Mouse (Mus musculus): ENCODE results near the gene Sorcs2. TPM values are rescaled to one million over a fixed set of nuclear protein-coding genes. Genes with fewer than 3 reads are reported as not detected.

The Sorcs2 gene
- polyA plus RNA-seq, 1 experiment from 2014 or later: 16.9 TPM

DNA sequence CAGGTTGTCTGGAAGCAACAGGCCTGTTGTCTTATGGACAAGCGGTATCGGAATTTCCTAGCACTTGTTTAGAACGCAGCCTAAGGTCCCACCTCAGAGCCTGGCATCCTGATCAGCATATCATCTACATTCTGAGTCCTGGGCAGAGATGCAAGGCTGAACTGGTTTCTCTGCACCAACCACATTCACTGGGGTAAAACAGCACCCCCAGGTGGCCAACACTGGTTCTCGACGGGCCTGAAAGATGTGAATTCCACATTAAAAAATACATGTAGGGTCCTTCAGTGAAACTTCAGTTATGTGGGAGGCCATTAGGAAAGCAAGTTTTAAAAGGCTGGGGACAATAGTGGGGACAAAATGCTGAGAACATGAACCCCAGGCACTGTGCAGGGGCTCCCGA lies 174.2 kb downstream of the Sorcs2 start:
- Histone ChIP-seq H3K4me2 (no peak overlapping the region), H3K27me3 (no peaks in the 10 kb centered on the region), H3K36me3 (no peaks in the 10 kb centered on the region), H3K9me3 (no peaks in the 10 kb centered on the region), H3K4me1 (replicated peaks) (peaks cover 29% of the 10 kb centered on the region), H3K9ac (replicated peaks) (0 out of 2 replicates have a peak overlapping the region, but pooled peaks have one; percentile 27), H3K27ac (no peak overlapping the region), H3K4me3 (replicated peaks) (no peak overlapping the region)
- 61% methylated on average over 6 of the region's 6 CpGs for WGBS
- no peak for ATAC-seq (ENCODE audit: insufficient number of reproducible peaks, insufficient read depth, low FRiP score, low TSS enrichment, low read depth)

DNA sequence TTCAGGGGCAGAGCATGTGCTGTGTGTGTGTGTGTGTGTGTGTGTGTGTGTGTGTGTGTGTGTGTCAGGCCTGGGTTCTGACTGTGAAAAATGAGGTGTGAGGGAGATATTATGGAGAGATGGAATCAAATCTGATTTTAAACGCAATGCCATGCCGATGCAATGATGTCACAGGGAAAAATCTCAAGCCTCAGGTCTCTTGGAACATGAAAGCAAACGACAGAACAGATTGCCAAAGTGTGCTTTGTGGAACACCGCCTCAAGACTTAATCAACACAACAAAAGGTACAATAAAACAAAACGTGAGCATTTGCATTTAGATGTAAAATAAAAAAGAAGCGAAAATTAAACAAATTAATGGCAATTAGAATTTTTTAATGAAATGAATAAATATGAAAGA lies 177.3 kb downstream of the Sorcs2 start:
- Histone ChIP-seq H3K36me3 (no peaks in the 10 kb centered on the region), H3K4me1 (replicated peaks) (peaks cover 12% of the 10 kb centered on the region), H3K9me3 (peaks cover 6% of the 10 kb centered on the region; the same call in 1 of the 2 replicates), H3K27me3 (no peaks in the 10 kb centered on the region), H3K4me3 (replicated peaks) (no peak overlapping the region), H3K27ac (no peak overlapping the region), H3K4me2 (no peak overlapping the region), H3K9ac (replicated peaks) (no peak overlapping the region)
- ATAC-seq (ENCODE audit: insufficient number of reproducible peaks, insufficient read depth, low FRiP score, low TSS enrichment, low read depth): no peak
- WGBS: 69% methylated on average over 6 of the region's 6 CpGs

DNA sequence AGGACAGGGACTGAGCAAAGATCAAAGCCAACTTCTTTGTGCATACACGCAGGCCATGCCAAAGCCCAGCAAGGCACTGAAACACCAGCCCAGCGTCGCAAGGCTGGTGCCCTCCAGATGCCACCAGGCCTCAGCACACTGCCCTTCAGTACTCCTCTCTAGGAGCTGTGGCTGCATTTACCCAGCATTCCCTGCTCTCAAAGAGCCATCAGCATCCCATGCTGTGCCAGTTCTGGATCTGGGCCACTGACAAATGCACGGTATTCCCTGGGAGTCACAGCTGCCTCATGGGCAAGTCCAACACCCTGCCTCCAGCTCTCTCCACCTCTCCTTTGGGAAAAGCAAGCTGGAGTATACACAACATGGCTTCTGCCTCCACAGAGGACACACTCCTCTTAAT lies 177.8 kb downstream of the Sorcs2 start:
- Histone ChIP-seq H3K27ac (no peak overlapping the region), H3K4me3 (replicated peaks) (no peak overlapping the region), H3K36me3 (no peaks in the 10 kb centered on the region), H3K9ac (replicated peaks) (no peak overlapping the region), H3K4me1 (replicated peaks) (0 out of 2 replicates have a peak, but pooled peaks cover 7% of the 10 kb centered on the region), H3K27me3 (no peaks in the 10 kb centered on the region), H3K4me2 (no peak overlapping the region), H3K9me3 (peaks cover 6% of the 10 kb centered on the region; the same call in 1 of the 2 replicates)
- ATAC-seq (ENCODE audit: insufficient number of reproducible peaks, insufficient read depth, low FRiP score, low TSS enrichment, low read depth): no peak
- WGBS: 88% methylated on average over 4 of the region's 4 CpGs

DNA sequence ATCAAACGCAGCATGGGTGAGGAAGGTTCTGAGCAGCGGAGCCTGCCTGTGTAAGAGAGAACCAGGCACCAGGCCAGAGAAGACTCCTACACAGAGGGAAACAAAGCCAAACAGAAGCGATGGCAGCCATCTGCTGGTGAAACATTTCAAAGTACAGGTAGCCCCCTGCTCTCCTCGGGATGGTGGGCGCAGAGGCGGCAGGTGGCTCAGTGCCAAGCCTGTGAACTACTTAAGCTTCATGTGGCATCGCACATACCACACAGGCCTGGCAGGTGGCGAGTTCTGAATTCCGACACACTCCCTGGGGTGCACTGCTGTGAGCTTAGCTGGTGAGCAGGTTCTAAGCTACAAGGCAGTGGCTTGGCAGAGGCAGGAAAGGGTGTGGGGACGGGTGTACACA lies 184.6 kb downstream of the Sorcs2 start:
- Histone ChIP-seq H3K9me3 (peaks cover 16% of the 10 kb centered on the region), H3K36me3 (no peaks in the 10 kb centered on the region), H3K27me3 (no peaks in the 10 kb centered on the region), H3K27ac (no peak overlapping the region), H3K9ac (replicated peaks) (no peak overlapping the region), H3K4me3 (replicated peaks) (no peak overlapping the region), H3K4me2 (no peak overlapping the region), H3K4me1 (replicated peaks) (0 out of 2 replicates have a peak, but pooled peaks cover 2% of the 10 kb centered on the region)
- 82% methylated on average over 10 of the region's 10 CpGs for WGBS
- ATAC-seq (ENCODE audit: insufficient number of reproducible peaks, insufficient read depth, low FRiP score, low TSS enrichment, low read depth): no peak

DNA sequence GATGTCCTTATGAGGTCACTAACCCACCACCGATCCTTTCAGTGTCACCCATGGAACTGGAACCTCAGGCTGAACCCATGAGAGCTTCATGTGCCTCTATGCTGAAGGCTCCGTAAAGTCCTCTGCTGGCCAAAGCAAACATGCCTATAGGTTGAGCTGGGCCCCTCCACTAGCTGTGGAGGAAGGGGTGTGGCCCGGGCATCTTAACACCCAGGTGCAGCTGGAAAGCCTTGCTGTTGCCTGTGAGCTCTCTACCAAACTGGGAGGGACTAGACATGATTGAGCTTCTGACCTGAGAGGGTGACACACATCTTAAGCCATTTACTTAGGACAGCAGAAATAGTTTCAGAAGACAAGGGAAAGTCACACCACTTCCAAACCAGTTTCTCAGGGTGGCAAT lies 189.1 kb downstream of the Sorcs2 start:
- 0 out of 2 replicates have a peak, but pooled peaks cover 2% of the 10 kb centered on the region for H3K4me1 ChIP-seq (replicated peaks)
- no peak overlapping the region for H3K4me2 ChIP-seq
- H3K27ac ChIP-seq: no peak overlapping the region
- ATAC-seq (ENCODE audit: insufficient number of reproducible peaks, insufficient read depth, low FRiP score, low TSS enrichment, low read depth): no peak
- no peak overlapping the region for H3K4me3 ChIP-seq (replicated peaks)
- 82% methylated on average over 3 of the region's 3 CpGs for WGBS
- peaks cover under 1% of the 10 kb centered on the region; the same call in 1 of the 2 replicates for H3K9me3 ChIP-seq
- no peaks in the 10 kb centered on the region for H3K36me3 ChIP-seq
- H3K27me3 ChIP-seq: no peaks in the 10 kb centered on the region
- H3K9ac ChIP-seq (replicated peaks): no peak overlapping the region

DNA sequence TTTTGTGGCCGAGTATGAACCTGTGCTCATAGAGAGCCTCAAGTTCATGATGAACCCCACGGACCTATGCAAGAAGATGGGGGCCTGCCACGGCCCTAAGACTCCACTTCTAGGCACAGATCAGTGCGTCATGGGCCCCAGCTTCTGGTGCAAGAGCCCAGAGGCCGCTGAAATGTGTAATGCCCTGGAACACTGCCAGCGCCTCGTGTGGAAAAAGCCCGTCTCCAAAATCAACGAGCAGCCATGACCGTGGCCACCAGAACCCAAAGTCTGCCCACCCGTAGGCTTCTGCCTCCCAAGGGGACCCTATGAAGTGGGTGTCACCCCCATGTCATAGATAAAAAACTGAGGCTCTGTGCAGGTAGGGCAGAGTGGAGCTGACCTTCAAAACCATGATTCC lies 192.5 kb downstream of the Sorcs2 start:
- no peak overlapping the region for H3K4me2 ChIP-seq
- no peak for ATAC-seq (ENCODE audit: insufficient number of reproducible peaks, insufficient read depth, low FRiP score, low TSS enrichment, low read depth)
- H3K4me3 ChIP-seq (replicated peaks): no peak overlapping the region
- WGBS: 83% methylated on average over 11 of the region's 11 CpGs
- H3K36me3 ChIP-seq: no peaks in the 10 kb centered on the region
- H3K27ac ChIP-seq: no peak overlapping the region
- no peaks in the 10 kb centered on the region for H3K4me1 ChIP-seq (replicated peaks)
- H3K27me3 ChIP-seq: no peaks in the 10 kb centered on the region
- H3K9me3 ChIP-seq: no peaks in the 10 kb centered on the region
- no peak overlapping the region for H3K9ac ChIP-seq (replicated peaks)

DNA sequence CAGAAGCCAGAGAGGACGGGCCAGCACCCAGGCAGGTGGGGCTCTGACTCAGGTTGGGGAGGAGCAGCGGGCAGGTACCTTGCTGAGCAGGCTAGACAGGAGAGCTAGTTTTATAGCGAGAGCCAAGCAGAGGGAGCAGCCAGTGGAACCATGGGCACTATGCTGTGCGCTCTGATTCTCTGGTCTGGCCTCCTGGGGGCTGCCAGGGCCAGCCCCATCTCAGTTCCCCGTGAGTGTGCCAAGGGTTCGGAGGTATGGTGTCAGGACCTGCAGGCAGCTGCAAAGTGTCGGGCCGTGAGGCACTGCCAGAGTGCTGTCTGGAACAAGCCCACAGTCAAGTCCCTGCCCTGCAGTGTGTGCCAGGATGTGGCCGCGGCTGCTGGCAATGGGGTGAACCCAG lies 194.0 kb downstream of the Sorcs2 start, which contains the start of gene Psapl1:
Gene Psapl1, plus strand, starts transcription at position 106 of the 400 bp plus-strand sequence.
- Histone ChIP-seq H3K4me3 (replicated peaks) (no peak within 1 kb of the TSS), H3K36me3 (no peaks in the 10 kb centered on the region), H3K27me3 (no peaks in the 10 kb centered on the region), H3K9me3 (no peaks in the 10 kb centered on the region), H3K9ac (replicated peaks) (no peak within 1 kb of the TSS), H3K4me1 (replicated peaks) (no peaks in the 10 kb centered on the region), H3K27ac (no peak within 1 kb of the TSS), H3K4me2 (no peak within 1 kb of the TSS)
- no peak for ATAC-seq (ENCODE audit: insufficient number of reproducible peaks, insufficient read depth, low FRiP score, low TSS enrichment, low read depth)
- 84% methylated on average over 10 of the region's 10 CpGs for WGBS

DNA sequence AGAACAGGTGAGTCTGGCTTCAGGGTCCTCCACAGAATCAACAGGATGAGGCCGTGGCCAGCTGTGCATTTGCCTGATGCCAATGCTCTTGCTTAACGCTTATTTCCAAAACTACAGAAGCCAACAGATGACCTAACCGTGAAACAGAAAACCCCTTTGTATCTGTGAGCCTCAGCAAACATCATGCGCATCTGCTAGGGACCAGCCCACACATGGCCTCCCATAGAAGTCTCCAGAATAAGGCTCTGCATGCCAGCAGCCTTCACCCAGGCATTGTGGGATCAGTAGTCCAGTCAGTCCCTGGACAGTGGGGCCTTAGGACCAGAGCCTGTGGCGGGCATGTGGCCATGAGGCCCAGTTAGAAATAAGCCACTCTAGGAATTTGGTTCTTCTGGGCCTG lies 194.5 kb downstream of the Sorcs2 start:
- 90% methylated on average over 5 of the region's 5 CpGs for WGBS
- H3K27me3 ChIP-seq: no peaks in the 10 kb centered on the region
- no peaks in the 10 kb centered on the region for H3K9me3 ChIP-seq
- H3K27ac ChIP-seq: no peak overlapping the region
- no peaks in the 10 kb centered on the region for H3K36me3 ChIP-seq
- no peak overlapping the region for H3K9ac ChIP-seq (replicated peaks)
- no peaks in the 10 kb centered on the region for H3K4me1 ChIP-seq (replicated peaks)
- no peak for ATAC-seq (ENCODE audit: insufficient number of reproducible peaks, insufficient read depth, low FRiP score, low TSS enrichment, low read depth)
- H3K4me2 ChIP-seq: no peak overlapping the region
- no peak overlapping the region for H3K4me3 ChIP-seq (replicated peaks)

DNA sequence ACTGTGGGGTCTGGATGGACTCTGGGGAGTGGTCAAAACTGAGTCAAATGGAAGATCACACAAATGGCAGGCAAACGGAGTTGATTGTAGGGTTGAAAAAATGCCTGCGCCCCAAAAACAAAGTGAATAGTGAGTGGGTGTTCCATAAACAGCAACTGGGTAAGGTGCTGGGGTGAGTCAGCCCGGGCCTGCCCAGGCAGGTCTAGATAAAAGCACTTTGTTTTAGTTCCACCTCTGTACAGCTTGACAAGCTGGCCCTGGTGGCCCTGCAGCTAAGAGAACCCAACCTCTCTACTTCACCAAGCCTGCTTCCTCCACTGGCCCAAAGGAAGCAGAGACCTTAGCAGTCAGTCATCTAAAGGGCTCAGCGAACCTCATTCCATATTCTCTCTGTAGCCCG lies 195.2 kb downstream of the Sorcs2 start:
- 78% methylated on average over 5 of the region's 5 CpGs for WGBS
- ATAC-seq (ENCODE audit: insufficient number of reproducible peaks, insufficient read depth, low FRiP score, low TSS enrichment, low read depth): no peak

DNA sequence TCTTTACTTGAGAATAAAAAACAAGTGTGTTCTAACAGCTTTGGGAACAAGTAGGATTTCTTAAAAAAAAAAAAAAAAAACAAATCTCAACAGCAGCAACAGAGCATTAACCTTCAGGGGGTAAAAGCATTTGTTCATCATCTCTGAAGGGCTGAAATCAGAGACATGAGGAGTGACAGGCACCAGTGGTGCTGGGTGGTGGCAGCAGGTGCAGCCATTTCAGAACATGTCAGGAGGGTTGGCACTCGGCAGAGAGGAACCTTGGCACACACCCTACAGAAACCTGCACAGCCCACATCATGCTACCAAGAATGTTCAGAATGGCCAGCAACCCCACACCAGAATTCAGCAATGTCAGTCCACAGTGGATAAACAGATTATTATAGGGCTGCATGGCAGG lies 198.4 kb downstream of the Sorcs2 start:
- H3K4me3 ChIP-seq (replicated peaks): no peak overlapping the region
- ATAC-seq (ENCODE audit: insufficient number of reproducible peaks, insufficient read depth, low FRiP score, low TSS enrichment, low read depth): no peak
- no peak overlapping the region for H3K27ac ChIP-seq
- no peaks in the 10 kb centered on the region for H3K4me1 ChIP-seq (replicated peaks)
- H3K36me3 ChIP-seq: no peaks in the 10 kb centered on the region
- WGBS: 81% methylated on average over 1 of the region's 1 CpGs
- H3K4me2 ChIP-seq: no peak overlapping the region
- no peak overlapping the region for H3K9ac ChIP-seq (replicated peaks)
- H3K27me3 ChIP-seq: no peaks in the 10 kb centered on the region
- H3K9me3 ChIP-seq: no peaks in the 10 kb centered on the region

More for the DNA sequence above, 195.2 kb downstream of the Sorcs2 start:
- no peaks in the 10 kb centered on the region for H3K9me3 ChIP-seq
- no peaks in the 10 kb centered on the region for H3K4me1 ChIP-seq (replicated peaks)
- H3K27me3 ChIP-seq: no peaks in the 10 kb centered on the region
- H3K9ac ChIP-seq (replicated peaks): no peak overlapping the region
- H3K36me3 ChIP-seq: no peaks in the 10 kb centered on the region
- no peak overlapping the region for H3K4me2 ChIP-seq
- no peak overlapping the region for H3K4me3 ChIP-seq (replicated peaks)
- no peak overlapping the region for H3K27ac ChIP-seq

DNA sequence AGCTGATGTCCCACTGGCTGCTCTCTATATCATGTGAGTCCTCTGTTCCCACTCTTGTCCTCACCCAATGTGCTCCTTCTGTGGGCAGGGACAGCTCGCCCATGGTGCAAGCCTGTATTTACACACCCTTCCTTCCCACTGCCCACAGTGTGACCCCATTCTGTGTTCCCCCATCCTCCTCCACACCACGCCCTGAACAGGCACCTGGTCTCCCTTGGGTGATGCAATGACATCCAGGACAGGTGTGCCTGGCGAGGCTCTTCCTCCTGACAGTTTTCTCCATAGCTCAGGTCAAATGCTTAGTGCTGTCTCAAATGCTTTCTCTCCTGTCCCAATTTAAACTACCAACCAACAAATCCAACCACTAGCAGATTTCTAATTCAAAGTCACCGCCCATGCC lies 202.5 kb downstream of the Sorcs2 start:
- ATAC-seq (ENCODE audit: insufficient number of reproducible peaks, insufficient read depth, low FRiP score, low TSS enrichment, low read depth): no peak
- H3K4me1 ChIP-seq (replicated peaks): peaks cover 6% of the 10 kb centered on the region; the same call in 1 of the 2 replicates
- H3K9me3 ChIP-seq: no peaks in the 10 kb centered on the region
- H3K4me2 ChIP-seq: no peak overlapping the region
- H3K27ac ChIP-seq: no peak overlapping the region
- H3K27me3 ChIP-seq: no peaks in the 10 kb centered on the region
- no peaks in the 10 kb centered on the region for H3K36me3 ChIP-seq
- H3K4me3 ChIP-seq (replicated peaks): no peak overlapping the region
- WGBS: 85% methylated on average over 4 of the region's 4 CpGs
- H3K9ac ChIP-seq (replicated peaks): no peak overlapping the region

DNA sequence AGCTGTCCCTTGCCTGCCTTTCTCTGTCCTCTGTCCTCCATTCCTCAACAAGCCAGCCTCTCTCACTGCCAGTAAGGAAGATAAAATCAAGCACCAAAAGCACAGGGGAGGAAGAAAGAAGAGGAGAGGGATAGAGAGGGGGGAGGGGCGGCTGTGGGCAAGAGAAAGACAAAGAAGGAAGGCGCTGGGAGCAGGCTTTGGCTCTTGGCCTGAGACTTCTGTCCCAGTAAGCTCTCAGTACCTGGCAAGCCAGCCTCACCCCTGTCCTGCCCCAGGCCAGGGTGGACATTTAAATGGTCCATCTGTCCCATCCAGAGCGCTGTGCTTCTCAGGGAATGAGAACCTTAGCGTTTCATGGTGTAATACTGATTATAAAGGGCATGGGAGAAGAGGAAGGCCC lies 203.3 kb downstream of the Sorcs2 start:
- Histone ChIP-seq H3K4me3 (replicated peaks) (no peak overlapping the region), H3K27me3 (no peaks in the 10 kb centered on the region), H3K9ac (replicated peaks) (no peak overlapping the region), H3K4me1 (replicated peaks) (peaks cover 6% of the 10 kb centered on the region; the same call in 1 of the 2 replicates), H3K27ac (no peak overlapping the region), H3K36me3 (no peaks in the 10 kb centered on the region), H3K4me2 (no peak overlapping the region), H3K9me3 (no peaks in the 10 kb centered on the region)
- 66% methylated on average over 4 of the region's 4 CpGs for WGBS
- no peak for ATAC-seq (ENCODE audit: insufficient number of reproducible peaks, insufficient read depth, low FRiP score, low TSS enrichment, low read depth)
